Mouse (Mus musculus) kidney, adult 11 months (tissue): Measurements from ENCODE around the gene Olfr1226.
"Not testable (repeated sequence)": the region's sequence is repeated elsewhere in the genome, so short reads cannot be mapped to it uniquely, and the experiment has no call there.

Source experiments
- DNase-seq: peaks from one replicate; pipeline ENCODE4 v3.0.0; 2022

Olfr1226 gene

DNA sequence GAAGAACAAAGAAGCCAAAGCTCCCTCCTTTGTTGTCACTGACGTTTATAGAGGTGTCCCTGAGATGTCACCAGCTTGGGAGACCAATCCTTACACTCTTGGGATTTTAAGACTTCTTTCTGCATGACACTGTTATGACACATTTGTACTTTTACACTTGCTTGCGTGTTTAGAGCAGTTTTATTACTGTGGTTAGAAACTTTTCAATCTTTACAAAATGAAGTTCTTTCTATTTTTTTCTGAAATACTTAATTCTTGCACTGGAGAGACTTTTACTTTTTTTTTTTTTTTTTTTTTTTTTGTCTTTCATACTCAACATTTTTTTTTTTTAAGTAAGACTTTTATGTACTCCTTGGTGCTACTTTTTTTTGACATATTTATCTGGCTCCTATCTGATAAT is at the start of gene Olfr1226:
Gene Olfr1226 (minus strand): TSS at position 101 of the 400 bp plus-strand sequence.
- DNase-seq: no peak

DNA sequence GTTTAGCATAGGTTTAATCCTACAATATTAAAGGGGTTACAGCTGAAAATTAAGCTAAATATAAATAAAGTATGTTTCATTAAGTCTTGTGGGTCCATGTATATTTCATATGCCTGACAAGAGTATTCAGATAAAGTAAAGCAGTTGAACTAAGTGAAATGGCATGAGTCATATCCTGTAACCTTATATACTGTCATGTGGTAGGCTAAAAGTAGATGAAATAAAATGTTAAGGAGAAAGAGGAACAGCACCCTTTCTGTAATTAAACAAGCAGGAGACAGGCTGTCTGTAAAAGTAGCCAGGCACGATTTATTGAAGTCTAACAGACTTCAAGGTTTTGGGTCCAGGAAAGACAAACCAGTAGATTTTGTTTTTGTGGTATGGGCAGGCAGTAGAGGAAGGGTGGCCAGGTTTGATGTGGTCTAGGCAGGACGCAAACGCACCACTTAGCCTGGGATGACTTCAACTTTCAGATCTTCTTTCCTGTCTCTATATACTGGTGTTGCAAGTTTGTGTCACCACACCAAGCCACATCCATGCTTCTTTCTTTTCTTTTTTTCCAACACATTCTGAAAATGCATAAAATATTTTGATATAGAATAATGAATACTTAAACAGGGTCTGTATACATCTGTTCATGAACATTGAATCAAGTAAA is 3.4 kb downstream of the Olfr1226 start:
- no peak for DNase-seq

DNA sequence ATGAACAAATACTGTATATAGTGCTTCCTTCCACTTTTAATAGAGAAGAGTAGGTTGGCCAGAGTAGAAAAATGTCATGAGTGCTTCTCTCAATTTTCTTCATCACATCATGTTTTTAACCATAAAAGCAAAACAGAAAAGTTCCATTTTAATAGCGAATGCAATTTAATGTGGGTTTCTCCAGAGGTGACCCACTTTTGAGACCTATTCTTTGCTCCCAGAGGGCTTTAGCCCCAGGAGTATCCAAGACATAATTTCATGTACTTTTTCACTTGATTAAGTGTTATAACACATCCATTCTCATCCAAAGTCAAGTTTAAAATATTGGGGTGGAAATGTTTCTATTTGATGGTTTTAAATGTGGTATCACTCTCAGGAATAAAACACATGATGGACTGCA is 25.3 kb downstream of the Olfr1226 start, which contains the start of gene Olfr1225:
Gene Olfr1225 (minus strand): TSS at position 101 of the 400 bp plus-strand sequence.
- DNase-seq: no peak

DNA sequence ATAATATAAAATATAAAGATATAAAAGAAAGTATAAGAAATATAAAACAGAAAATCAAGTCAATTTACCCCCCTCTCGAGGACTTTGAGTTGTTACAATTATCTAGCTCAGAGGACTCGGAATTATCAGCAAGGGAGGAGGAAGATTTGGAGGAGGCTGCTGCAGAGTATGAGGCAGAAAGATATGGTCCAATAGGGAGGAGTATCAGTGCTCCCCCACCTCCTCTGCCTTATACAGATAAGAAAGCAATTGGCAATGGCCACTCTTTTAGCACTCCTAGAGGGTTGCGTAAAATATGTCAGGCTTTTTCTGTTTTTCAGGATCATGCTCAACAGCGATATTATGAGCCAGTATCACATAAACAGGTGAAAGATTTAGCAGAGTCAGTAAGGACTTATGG is 35.1 kb downstream of the Olfr1226 start:
- not testable (repeated sequence) for DNase-seq

GRCm38 (mm10) chr2:89163991-89164390 is 35.9 kb downstream of the Olfr1226 start, which contains the start of gene Olfr1224-ps1:
Gene Olfr1224-ps1, minus strand, starts transcription at chr2:89164091.
- DNase-seq: not testable (repeated sequence)

GRCm38 (mm10) chr2:89151460-89151859 is 48.4 kb downstream of the Olfr1226 start, which contains the start of gene Olfr1223:
Gene Olfr1223, minus strand, starts transcription at chr2:89151560.
- no peak for DNase-seq
